Mouse (Mus musculus) liver, postnatal 0 days (tissue): ENCODE data around the gene Pdxk. TPM values are rescaled to one million over a fixed set of nuclear protein-coding genes. Genes with fewer than 3 reads are reported as not detected.

Experiments used
- ATAC-seq: fragments of 200-750 bp; cut with Nextera tagmentation; 2 replicates; pipeline ENCODE4 v1.8.0; 2017; ENCODE audit warnings: mild to moderate bottlenecking, moderate library complexity
- DNase-seq: peaks from one replicate; pipeline ENCODE4 v3.0.0-alpha.2; 2016
- H3K27ac ChIP-seq: fragments of 300-500 bp; sonication (generic); 2 replicates; pipeline ENCODE4 v1.5.1; 2014; ENCODE audit warnings: antibody characterized with exemption, moderate library complexity, mild to moderate bottlenecking, low read depth
- H3K27me3 ChIP-seq: fragments of 300-500 bp; sonication (generic); 2 replicates; pipeline ENCODE4 v1.6.1; 2014; ENCODE audit warnings: low read length, control low read depth, mixed read lengths; ENCODE audit not compliant: insufficient read depth
- H3K36me3 ChIP-seq: fragments of 300-500 bp; sonication (generic); replicated peaks from 2 replicates; pipeline ENCODE4 v1.6.1; 2014; ENCODE audit warnings: mild to moderate bottlenecking, control low read depth, low read length, moderate library complexity, mixed read lengths; ENCODE audit not compliant: insufficient read depth
- H3K4me1 ChIP-seq: fragments of 300-500 bp; sonication (generic); 2 replicates; pipeline ENCODE4 v1.6.1; 2014; ENCODE audit warnings: antibody characterized with exemption, mild to moderate bottlenecking, control low read depth; ENCODE audit not compliant: insufficient read depth
- H3K4me2 ChIP-seq: fragments of 300-500 bp; sonication (generic); 2 replicates; pipeline ENCODE4 v1.6.1; 2014; ENCODE audit warnings: low read depth, mild to moderate bottlenecking, low read length, moderate library complexity, mixed read lengths
- H3K4me3 ChIP-seq: fragments of 300-500 bp; sonication (generic); 2 replicates; pipeline ENCODE4 v1.5.1; 2014; ENCODE audit warnings: low read depth, low read length
- H3K9ac ChIP-seq: fragments of 300-500 bp; sonication (generic); replicated peaks from 2 replicates; pipeline ENCODE4 v1.6.1; 2014; ENCODE audit warnings: mild to moderate bottlenecking, moderate library complexity
- H3K9me3 ChIP-seq: fragments of 300-500 bp; sonication (generic); 2 replicates; pipeline ENCODE4 v1.6.1; 2016; ENCODE audit warnings: mild to moderate bottlenecking, control low read depth, low read length, mixed read lengths
- CTCF ChIP-seq: sonication (generic); IDR thresholded peaks from 2 replicates; pipeline ENCODE4 v1.5.1; 2016; ENCODE audit warnings: antibody characterized with exemption, low read depth
- EP300 ChIP-seq: IDR thresholded peaks from 2 replicates; pipeline ENCODE4 v1.6.1; 2016; ENCODE audit warnings: antibody characterized with exemption, low read depth, mild to moderate bottlenecking
- WGBS: fragments of 180-500 bp; shearing (Covaris S2); extraction: QIAGEN DNeasy Blood & Tissue Kit; methylation state at CpG from one replicate; pipeline ENCODE4 v1.1.7; 2014; ENCODE audit not compliant: insufficient replicate concordance; 5-methylcytosine and 5-hydroxymethylcytosine counted together
- polyA plus RNA-seq: library from polyadenylated mRNA; unstranded; fragments of >200 nt; fragmentation: Nextera tagmentation; extraction: Ambion mirVana; gene quantifications from 2 replicates; pipeline ENCODE4 v1.2.1, GENCODE M21; 2015

Pdxk gene
- polyA plus RNA-seq, 1 experiment from 2014 or later: 11.0 TPM

- no peak overlapping the region for H3K4me3 ChIP-seq
- 76% methylated on average over 2 of the region's 2 CpGs for WGBS
- ATAC-seq (no peak), DNase-seq (no peak)
- no peaks in the 10 kb centered on the region for H3K27me3 ChIP-seq
- TF ChIP-seq CTCF (no peak), EP300 (no peak)
- no peak overlapping the region for H3K4me2 ChIP-seq
- H3K9me3 ChIP-seq: no peaks in the 10 kb centered on the region
- H3K36me3 ChIP-seq: no peaks in the 10 kb centered on the region
- H3K27ac ChIP-seq: no peak overlapping the region
- peaks cover 20% of the 10 kb centered on the region for H3K4me1 ChIP-seq
- H3K9ac ChIP-seq: no peak overlapping the region
Measured at GRCm38 (mm10) chr10:78467761-78468310, 3.1 kb upstream of the Pdxk start.

GRCm38 (mm10) chr10:78466647-78467046, 1.9 kb upstream of the Pdxk start:
- H3K9ac ChIP-seq: no peak overlapping the region
- TF ChIP-seq EP300: no peak
- no peaks in the 10 kb centered on the region for H3K27me3 ChIP-seq
- no peaks in the 10 kb centered on the region for H3K36me3 ChIP-seq
- H3K4me1 ChIP-seq: peaks cover 26% of the 10 kb centered on the region
- no peak for DNase-seq
- no peak overlapping the region for H3K27ac ChIP-seq
- ATAC-seq: no peak
- WGBS: 72% methylated on average over 9 of the region's 9 CpGs
- no peak overlapping the region for H3K4me2 ChIP-seq
- H3K4me3 ChIP-seq: no peak overlapping the region
- H3K9me3 ChIP-seq: no peaks in the 10 kb centered on the region

GRCm38 (mm10) chr10:78465472-78465871, 697 bp upstream of the Pdxk start:
- no peak; the same call in 1 of the 2 replicates for ATAC-seq
- H3K27ac ChIP-seq: peak overlapping the region; percentile 81
- WGBS: 34% methylated on average over 3 of the region's 3 CpGs

GRCm38 (mm10) chr10:78464201-78464791, 479 bp downstream of the Pdxk start:
- Histone ChIP-seq H3K4me2 (peak overlapping the region; percentile 99), H3K27me3 (no peaks in the 10 kb centered on the region), H3K27ac (peak overlapping the region; percentile 80), H3K36me3 (no peaks in the 10 kb centered on the region), H3K4me3 (peak overlapping the region; percentile 73), H3K9me3 (no peaks in the 10 kb centered on the region), H3K4me1 (peaks cover 28% of the 10 kb centered on the region), H3K9ac (peak overlapping the region; percentile 72)
- TF ChIP-seq EP300 (no peak), CTCF (no peak)
- ATAC-seq (no peak), DNase-seq (no peak)
- 1% methylated on average over 32 of the region's 32 CpGs for WGBS

More at GRCm38 (mm10) chr10:78465472-78465871, 697 bp upstream of the Pdxk start:
- H3K4me3 ChIP-seq: peak overlapping the region; percentile 73; the same call in 1 of the 2 replicates
- H3K4me1 ChIP-seq: peaks cover 28% of the 10 kb centered on the region
- peak overlapping the region; percentile 99 for H3K4me2 ChIP-seq
- H3K9me3 ChIP-seq: no peaks in the 10 kb centered on the region
- no peak for TF ChIP-seq CTCF
- TF ChIP-seq EP300: no peak
- 0 out of 2 replicates have a peak overlapping the region, but pooled peaks have one; percentile 16 for H3K9ac ChIP-seq
- DNase-seq: no peak
- H3K27me3 ChIP-seq: no peaks in the 10 kb centered on the region
- H3K36me3 ChIP-seq: no peaks in the 10 kb centered on the region

- Histone ChIP-seq H3K27me3 (no peaks in the 10 kb centered on the region), H3K4me3 (peak overlapping the region; percentile 73), H3K27ac (peak overlapping the region; percentile 80; the same call in 1 of the 2 replicates), H3K4me1 (peaks cover 32% of the 10 kb centered on the region), H3K4me2 (peak overlapping the region; percentile 99), H3K36me3 (no peaks in the 10 kb centered on the region), H3K9ac (peak overlapping the region; percentile 72), H3K9me3 (no peaks in the 10 kb centered on the region)
- no peak for TF ChIP-seq CTCF
- TF ChIP-seq EP300: no peak
- 63% methylated on average over 3 of the region's 3 CpGs for WGBS
- ATAC-seq (no peak), DNase-seq (no peak)
Measured at GRCm38 (mm10) chr10:78463769-78464167, 1.0 kb downstream of the Pdxk start.

GRCm38 (mm10) chr10:78462945-78463768, 1.6 kb downstream of the Pdxk start:
- H3K9ac ChIP-seq: 0 out of 2 replicates have a peak overlapping the region, but pooled peaks have one; percentile 2
- H3K27me3 ChIP-seq: no peaks in the 10 kb centered on the region
- peak overlapping the region; percentile 80 for H3K27ac ChIP-seq
- H3K4me3 ChIP-seq: peak overlapping the region; percentile 73
- H3K4me2 ChIP-seq: peak overlapping the region; percentile 99
- 0 out of 2 replicates have a peak, but pooled peaks have one; percentile 8 for ATAC-seq
- no peak for DNase-seq
- no peak for TF ChIP-seq CTCF
- TF ChIP-seq EP300: no peak
- H3K4me1 ChIP-seq: peaks cover 35% of the 10 kb centered on the region
- H3K9me3 ChIP-seq: no peaks in the 10 kb centered on the region
- H3K36me3 ChIP-seq: no peaks in the 10 kb centered on the region
- 62% methylated on average over 8 of the region's 8 CpGs for WGBS
